Comparison of ENCODE assay signal across 8 mouse cellular contexts in the genomic region with DNA sequence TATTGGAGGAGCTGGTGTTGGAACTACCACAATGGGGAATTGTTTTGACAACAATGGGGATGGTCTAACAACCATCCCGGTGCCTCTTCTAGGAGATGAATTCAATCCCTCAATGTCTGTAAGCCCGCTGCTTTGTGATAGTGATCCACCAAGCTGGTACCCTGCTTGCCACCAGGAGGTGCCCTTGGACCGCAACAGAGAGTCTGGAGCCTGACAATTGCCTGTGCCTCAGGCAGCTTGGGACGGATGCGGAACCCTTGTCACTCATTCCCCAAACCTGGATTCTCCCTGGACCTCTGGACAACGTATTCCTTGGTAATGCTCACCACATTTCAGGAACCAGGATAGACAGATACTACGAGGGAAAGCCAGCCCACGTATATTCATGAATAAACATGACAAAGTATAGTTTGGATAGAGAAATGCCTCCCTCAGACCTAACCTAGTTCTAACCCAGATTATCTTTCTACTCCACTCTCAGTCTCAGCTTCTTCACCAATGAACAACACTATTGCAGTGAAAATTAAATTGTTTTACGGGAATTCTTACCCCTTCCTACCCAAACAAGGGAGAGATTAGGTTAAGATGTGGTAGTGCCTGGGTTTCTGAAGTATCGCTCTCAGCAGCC. TPM values are rescaled to one million over a fixed set of nuclear protein-coding genes. Genes with fewer than 3 reads are reported as not detected.
DNase-seq lines count a peak whose midpoint lies in the region; ATAC-seq and TF ChIP-seq lines count a peak whose summit lies in the region.

No protein-coding gene starts in this region.

- peak overlapping the region; percentile 74 for H3K4me2 ChIP-seq in forebrain, embryonic 13.5 days
- H3K4me2 ChIP-seq in neural tube, embryonic 15.5 days = peak overlapping the region; percentile 74

- ATAC-seq in forebrain, embryonic 13.5 days = peak; percentile 78
- ATAC-seq in neural tube, embryonic 15.5 days (ENCODE audit: low FRiP score) = peak; percentile 83

- H3K27me3 ChIP-seq in E14TG2a.4 (ENCODE audit: insufficient read depth, low read length) = no peaks in the 10 kb centered on the region
- no peaks in the 10 kb centered on the region for H3K27me3 ChIP-seq in forebrain, embryonic 13.5 days
- H3K27me3 ChIP-seq in neural tube, embryonic 15.5 days (replicated peaks) = no peaks in the 10 kb centered on the region

- peak; percentile 87 for DNase-seq in c-Kit-positive CD71-positive TER-119-positive erythroid progenitor cells, embryonic 14.5 days (ENCODE audit: low spot score)
- DNase-seq in heart, postnatal 14 days = peak; percentile 89 to 93
- peak; percentile 92 for DNase-seq in layer of hippocampus, adult 11-12 months (ENCODE audit: low spot score)
- DNase-seq in lung, adult 18-20 months = peak; percentile 91 to 93
- DNase-seq in testis, postnatal 14 days (ENCODE audit: low spot score) = peak; percentile 81

- TF ChIP-seq CTCF in E14TG2a.4 (conservative IDR thresholded peaks at IDR 0.05; ENCODE audit: low read length) = peak; percentile 69

- peak overlapping the region; percentile 83 for H3K4me3 ChIP-seq in E14TG2a.4 (replicated peaks; ENCODE audit: low read length)
- peak overlapping the region; percentile 75 for H3K4me3 ChIP-seq in forebrain, embryonic 13.5 days
- H3K4me3 ChIP-seq in neural tube, embryonic 15.5 days (replicated peaks) = peak overlapping the region; percentile 79

- H3K27ac ChIP-seq in forebrain, embryonic 13.5 days = peak overlapping the region; percentile 98
- H3K27ac ChIP-seq in neural tube, embryonic 15.5 days (replicated peaks) = peak overlapping the region; percentile 98

- intact Hi-C loops in heart, postnatal 14 days (cut with DNase I) = loop anchor here (1.0 to 5.0 kb wide), 3 partner anchors 57 to 152 kb away; a partner anchor contains a TSS

- no peaks in the 10 kb centered on the region for H3K9me3 ChIP-seq in E14TG2a.4 (ENCODE audit: low read length)
- no peaks in the 10 kb centered on the region for H3K9me3 ChIP-seq in forebrain, embryonic 13.5 days (replicated peaks)
- H3K9me3 ChIP-seq in neural tube, embryonic 15.5 days (replicated peaks) = no peaks in the 10 kb centered on the region

- H3K9ac ChIP-seq in forebrain, embryonic 13.5 days = peak overlapping the region; percentile 89
- H3K9ac ChIP-seq in neural tube, embryonic 15.5 days (replicated peaks) = peak overlapping the region; percentile 54

- under 1% methylated on average over 10 of the region's 10 CpGs for WGBS in forebrain, embryonic 13.5 days
- 0% methylated on average over 10 of the region's 10 CpGs for WGBS in neural tube, embryonic 15.5 days

- peaks cover 42% of the 10 kb centered on the region for H3K4me1 ChIP-seq in E14TG2a.4 (replicated peaks; ENCODE audit: low read depth, low read length)
- H3K4me1 ChIP-seq in forebrain, embryonic 13.5 days = peaks cover 30% of the 10 kb centered on the region
- peaks cover 35% of the 10 kb centered on the region for H3K4me1 ChIP-seq in neural tube, embryonic 15.5 days

- peaks cover 50% of the 10 kb centered on the region for H3K36me3 ChIP-seq in E14TG2a.4 (ENCODE audit: insufficient read depth, low read length)
- H3K36me3 ChIP-seq in forebrain, embryonic 13.5 days (ENCODE audit: poor library complexity, severe bottlenecking) = peaks cover 43% of the 10 kb centered on the region
- peaks cover 25% of the 10 kb centered on the region for H3K36me3 ChIP-seq in neural tube, embryonic 15.5 days

RNA-seq across cellular contexts. Expression of a gene that starts 0.6 kb away (rescaled TPM):
- 188 and 192 TPM in 2 replicates for polyA plus RNA-seq in forebrain, embryonic 13.5 days (2015; fragmentation: Nextera tagmentation; extraction: Ambion mirVana)
- total RNA-seq in heart, postnatal 14 days (2021) = 1 to 10 TPM; 5.8 to 6.3 TPM
- 119 and 132 TPM in 2 replicates for polyA plus RNA-seq in neural tube, embryonic 15.5 days (2015; fragmentation: Nextera tagmentation; extraction: Ambion mirVana)

RNA-seq across cellular contexts. Expression of a gene that starts 38.0 kb away (rescaled TPM):
- 103 TPM in 2 replicates for polyA plus RNA-seq in forebrain, embryonic 13.5 days (2015; fragmentation: Nextera tagmentation; extraction: Ambion mirVana)
- total RNA-seq in heart, postnatal 14 days (2021) = 10 to 100 TPM; 41.4 to 48.7 TPM
- 67.2 and 76.2 TPM in 2 replicates for polyA plus RNA-seq in neural tube, embryonic 15.5 days (2015; fragmentation: Nextera tagmentation; extraction: Ambion mirVana)

RNA-seq across cellular contexts. Expression of a gene that starts 44.7 kb away (rescaled TPM):
- polyA plus RNA-seq in forebrain, embryonic 13.5 days (2015; fragmentation: Nextera tagmentation; extraction: Ambion mirVana) = 18.1 and 20.8 TPM in 2 replicates
- under 1 TPM; 0.15 to 0.22 TPM for total RNA-seq in heart, postnatal 14 days (2021)
- polyA plus RNA-seq in neural tube, embryonic 15.5 days (2015; fragmentation: Nextera tagmentation; extraction: Ambion mirVana) = 19.0 and 25.6 TPM in 2 replicates

RNA-seq across cellular contexts. Expression of a gene that starts 55.7 kb away (rescaled TPM):
- 43.0 and 47.4 TPM in 2 replicates for polyA plus RNA-seq in forebrain, embryonic 13.5 days (2015; fragmentation: Nextera tagmentation; extraction: Ambion mirVana)
- 10 to 100 TPM; 21.1 to 24.7 TPM for total RNA-seq in heart, postnatal 14 days (2021)
- 14.8 and 20.1 TPM in 2 replicates for polyA plus RNA-seq in neural tube, embryonic 15.5 days (2015; fragmentation: Nextera tagmentation; extraction: Ambion mirVana)

RNA-seq across cellular contexts. Expression of a gene that starts 55.8 kb away (rescaled TPM):
- polyA plus RNA-seq in forebrain, embryonic 13.5 days (2015; fragmentation: Nextera tagmentation; extraction: Ambion mirVana) = 88.3 and 95.3 TPM in 2 replicates
- 10 to 100 TPM; 25.3 to 32.3 TPM for total RNA-seq in heart, postnatal 14 days (2021)
- 55.0 and 65.1 TPM in 2 replicates for polyA plus RNA-seq in neural tube, embryonic 15.5 days (2015; fragmentation: Nextera tagmentation; extraction: Ambion mirVana)

Comparison
In these comparisons a context has a peak if more than half of its experiments do, and no peak if none do; other contexts are left out.
1. Peak in every context shown above with its lines: DNase-seq, ATAC-seq, H3K4me3 ChIP-seq and H3K27ac ChIP-seq.